Mouse (Mus musculus): Measurements from ENCODE around the gene Kctd4. TPM values are rescaled to one million over a fixed set of nuclear protein-coding genes. Genes with fewer than 3 reads are reported as not detected.

Kctd4 gene
- polyA plus RNA-seq, 1 experiment from 2014 or later, result 3.5 TPM

DNA sequence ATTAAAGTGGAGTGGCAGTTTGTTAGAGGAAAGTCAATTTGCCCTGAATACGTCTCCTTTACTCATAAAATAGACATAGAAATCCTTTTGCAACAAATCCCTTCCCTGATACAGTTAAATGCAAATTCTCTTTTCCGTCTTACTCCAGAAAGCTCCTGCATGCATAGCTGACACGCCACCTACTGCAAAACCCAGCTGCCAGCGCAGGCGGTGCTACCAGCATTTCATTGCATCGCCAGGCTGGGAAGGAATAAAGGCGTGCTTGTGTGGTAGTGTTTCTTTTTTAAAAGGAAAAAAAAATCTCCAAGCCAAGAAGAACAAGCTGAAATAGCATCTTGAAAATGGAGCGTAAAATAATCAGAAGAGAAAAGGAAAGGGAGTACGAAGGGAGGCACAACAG is 7.4 kb downstream of the Kctd4 start:
- Histone ChIP-seq H3K9ac (peak overlapping the region; percentile 26; the same call in 1 of the 2 replicates), H3K36me3 (ENCODE audit: poor library complexity, severe bottlenecking) (no peaks in the 10 kb centered on the region), H3K4me2 (peak overlapping the region; percentile 41), H3K27ac (peak overlapping the region; percentile 45), H3K9me3 (replicated peaks) (no peaks in the 10 kb centered on the region), H3K27me3 (no peaks in the 10 kb centered on the region), H3K4me3 (peak overlapping the region; percentile 20; the same call in 1 of the 2 replicates), H3K4me1 (peaks cover 36% of the 10 kb centered on the region)
- ATAC-seq, result peak; percentile 70; the same call in 1 of the 2 replicates
- 48% methylated on average over 9 of the region's 9 CpGs for WGBS

DNA sequence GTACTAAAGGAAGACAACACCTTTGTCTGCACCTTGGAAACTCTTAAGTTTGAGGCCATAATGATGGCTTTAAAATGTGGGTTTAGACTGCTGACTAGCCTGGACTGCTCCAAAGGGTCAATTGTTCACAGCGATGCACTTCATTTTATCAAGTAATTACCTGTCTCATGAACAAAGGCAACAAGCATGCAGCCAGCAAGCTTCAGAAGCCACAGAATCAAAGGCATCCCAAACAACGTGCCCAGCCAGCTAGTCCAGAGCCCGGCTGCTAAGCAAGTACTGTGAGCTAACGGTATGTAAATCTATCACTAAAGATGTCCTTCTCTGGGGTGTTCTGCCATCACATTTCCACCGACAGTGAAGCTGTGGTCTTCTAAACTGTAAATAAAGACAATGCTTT is 8.4 kb downstream of the Kctd4 start:
- Histone ChIP-seq H3K4me3 (peak overlapping the region; percentile 20), H3K27me3 (no peaks in the 10 kb centered on the region), H3K27ac (no peak overlapping the region), H3K4me2 (peak overlapping the region; percentile 41), H3K36me3 (ENCODE audit: poor library complexity, severe bottlenecking) (no peaks in the 10 kb centered on the region), H3K9me3 (replicated peaks) (no peaks in the 10 kb centered on the region), H3K9ac (peak overlapping the region; percentile 45; the same call in 1 of the 2 replicates), H3K4me1 (peaks cover 36% of the 10 kb centered on the region)
- WGBS, result 11% methylated on average over 5 of the region's 5 CpGs
- ATAC-seq, result no peak

DNA sequence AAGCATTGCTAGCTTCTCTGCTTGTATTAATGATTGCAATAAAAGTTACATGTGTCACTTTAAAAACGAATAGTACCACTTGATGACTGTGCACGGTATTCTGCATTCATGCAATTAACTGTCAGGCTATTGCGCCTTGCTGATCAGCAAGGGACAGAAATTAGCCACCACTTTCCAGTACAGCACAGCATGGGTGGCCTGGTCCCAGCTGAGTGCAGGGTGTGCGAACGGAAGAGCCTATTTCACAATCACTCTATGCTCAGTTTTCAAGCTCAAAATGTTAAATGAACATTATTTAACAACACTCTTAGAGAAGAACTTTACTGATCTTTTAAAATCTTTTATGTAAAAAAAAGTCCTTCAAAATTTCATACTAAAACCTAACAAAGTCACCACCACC is 9.2 kb downstream of the Kctd4 start:
- Histone ChIP-seq H3K9me3 (replicated peaks) (no peaks in the 10 kb centered on the region), H3K27me3 (no peaks in the 10 kb centered on the region), H3K36me3 (ENCODE audit: poor library complexity, severe bottlenecking) (no peaks in the 10 kb centered on the region), H3K4me3 (peak overlapping the region; percentile 17; the same call in 1 of the 2 replicates), H3K9ac (no peak overlapping the region), H3K4me1 (peaks cover 36% of the 10 kb centered on the region), H3K4me2 (peak overlapping the region; percentile 27), H3K27ac (no peak overlapping the region)
- WGBS, result 40% methylated on average over 5 of the region's 5 CpGs
- ATAC-seq, result 0 out of 2 replicates have a peak, but pooled peaks have one; percentile 33

DNA sequence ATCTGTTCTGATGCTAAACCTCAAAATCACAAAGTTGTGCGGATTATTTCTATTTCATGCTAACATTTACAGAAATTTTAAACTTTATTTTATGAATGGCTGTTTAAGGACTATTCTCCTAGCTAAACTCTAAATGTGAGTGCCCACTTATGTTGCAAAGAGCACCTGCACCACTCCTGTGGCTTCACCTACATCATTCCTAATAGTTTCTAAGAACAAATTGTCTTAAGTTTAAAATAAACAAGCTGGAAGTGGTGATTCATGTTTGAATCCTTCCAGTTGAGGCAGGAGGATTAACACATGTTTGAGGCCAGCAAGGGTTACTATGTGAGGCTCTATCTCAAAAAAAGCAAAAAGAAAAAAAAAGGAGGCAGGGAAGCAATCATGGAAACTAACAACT is 9.6 kb downstream of the Kctd4 start:
- Histone ChIP-seq H3K4me2 (no peak overlapping the region), H3K9me3 (replicated peaks) (no peaks in the 10 kb centered on the region), H3K9ac (no peak overlapping the region), H3K27me3 (no peaks in the 10 kb centered on the region), H3K36me3 (ENCODE audit: poor library complexity, severe bottlenecking) (no peaks in the 10 kb centered on the region), H3K27ac (no peak overlapping the region), H3K4me1 (peaks cover 32% of the 10 kb centered on the region), H3K4me3 (no peak overlapping the region)
- WGBS, result 91% methylated on average over 1 of the region's 1 CpGs
- no peak for ATAC-seq

DNA sequence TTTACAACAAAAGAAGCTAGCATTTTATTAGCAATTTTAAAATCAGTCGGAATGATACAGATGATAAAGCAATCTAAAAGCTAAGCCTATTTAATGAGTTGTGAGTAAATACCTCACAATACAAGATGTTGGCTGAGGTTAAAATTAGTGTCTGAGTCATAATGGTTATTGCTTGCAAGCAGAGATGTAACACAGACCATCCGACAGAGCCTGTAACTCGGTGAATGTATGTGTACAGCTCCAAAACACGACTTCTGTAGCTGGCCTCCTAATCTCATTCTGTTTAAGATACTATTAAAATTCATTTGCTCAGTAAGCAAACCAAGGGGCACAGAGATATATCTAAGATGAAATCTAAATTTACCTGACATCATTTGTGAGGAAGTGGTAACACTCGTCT is 12.5 kb downstream of the Kctd4 start:
- no peaks in the 10 kb centered on the region for H3K27me3 ChIP-seq
- H3K27ac ChIP-seq, result no peak overlapping the region
- H3K4me3 ChIP-seq, result no peak overlapping the region
- H3K9ac ChIP-seq, result no peak overlapping the region
- WGBS, result 85% methylated on average over 5 of the region's 5 CpGs
- H3K4me2 ChIP-seq, result no peak overlapping the region
- H3K36me3 ChIP-seq (ENCODE audit: poor library complexity, severe bottlenecking), result no peaks in the 10 kb centered on the region
- ATAC-seq, result no peak
- H3K9me3 ChIP-seq (replicated peaks), result no peaks in the 10 kb centered on the region
- peaks cover 26% of the 10 kb centered on the region for H3K4me1 ChIP-seq

DNA sequence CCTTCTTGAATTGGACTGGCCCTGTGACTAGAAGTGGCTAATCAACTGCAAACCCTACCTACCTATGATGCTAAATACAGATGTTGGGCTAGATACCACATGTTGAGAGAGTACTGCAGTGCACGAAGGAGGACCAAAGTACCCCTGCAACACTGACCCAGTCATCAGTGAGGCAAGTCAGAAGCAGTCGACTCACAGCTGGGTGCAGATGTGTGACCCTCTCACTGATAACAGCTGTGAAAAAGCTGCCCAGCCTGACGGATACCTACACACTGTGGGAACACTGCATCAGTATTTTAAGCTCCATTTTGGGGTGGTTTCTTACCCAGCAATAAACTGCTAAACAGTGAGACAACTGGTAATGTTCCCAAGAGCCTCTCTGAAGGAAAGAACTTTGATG is 21.3 kb downstream of the Kctd4 start:
- no peaks in the 10 kb centered on the region for H3K36me3 ChIP-seq (ENCODE audit: poor library complexity, severe bottlenecking)
- no peaks in the 10 kb centered on the region for H3K27me3 ChIP-seq
- no peak overlapping the region for H3K27ac ChIP-seq
- no peak overlapping the region for H3K4me2 ChIP-seq
- no peaks in the 10 kb centered on the region for H3K9me3 ChIP-seq (replicated peaks)
- 68% methylated on average over 3 of the region's 3 CpGs for WGBS
- no peaks in the 10 kb centered on the region for H3K4me1 ChIP-seq
- no peak for ATAC-seq
- H3K4me3 ChIP-seq, result no peak overlapping the region
- no peak overlapping the region for H3K9ac ChIP-seq

DNA sequence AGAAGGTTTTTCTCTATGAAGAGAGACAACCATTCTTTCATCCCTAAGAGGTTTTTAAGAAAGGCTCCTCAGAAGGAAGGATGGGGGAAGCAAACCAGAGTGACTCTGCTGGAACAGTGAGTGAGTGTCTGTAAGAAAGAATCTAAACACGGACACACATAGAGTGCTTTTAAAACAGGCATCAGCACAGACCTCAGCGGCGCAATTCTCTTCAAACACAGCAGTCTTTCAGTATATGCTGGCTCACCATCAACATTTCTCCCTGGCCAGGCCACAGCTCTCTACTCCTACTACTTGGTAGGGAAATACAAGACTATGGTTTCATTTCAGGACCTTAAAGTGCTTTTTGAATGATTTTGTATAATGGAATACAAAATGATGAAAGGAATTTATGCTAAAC is 26.4 kb downstream of the Kctd4 start:
- 96% methylated on average over 3 of the region's 3 CpGs for WGBS
- H3K4me2 ChIP-seq, result no peak overlapping the region

DNA sequence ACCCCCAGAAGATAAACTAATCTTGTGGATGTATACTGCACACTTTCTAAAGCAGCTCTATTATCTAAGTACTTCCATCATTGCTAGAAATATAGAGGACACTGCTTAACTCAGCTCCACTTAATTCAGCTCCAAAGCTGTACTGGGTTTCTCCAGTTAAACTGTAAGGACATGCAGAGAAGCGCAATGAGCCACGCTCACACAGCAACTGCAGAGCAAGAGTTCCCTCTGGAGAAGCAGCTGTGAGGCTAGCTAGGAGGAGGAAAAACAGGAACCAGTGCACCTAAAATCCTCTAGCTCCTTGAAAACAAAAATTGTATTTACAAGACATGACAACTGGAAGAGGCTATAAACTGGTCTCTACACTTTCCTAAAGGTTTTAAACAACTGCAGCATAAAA is 29.1 kb downstream of the Kctd4 start:
- Histone ChIP-seq H3K4me2 (no peak overlapping the region), H3K9ac (no peak overlapping the region), H3K9me3 (replicated peaks) (no peaks in the 10 kb centered on the region), H3K4me1 (peaks cover 4% of the 10 kb centered on the region; the same call in 1 of the 2 replicates), H3K27ac (no peak overlapping the region), H3K27me3 (no peaks in the 10 kb centered on the region), H3K4me3 (no peak overlapping the region), H3K36me3 (ENCODE audit: poor library complexity, severe bottlenecking) (no peaks in the 10 kb centered on the region)
- ATAC-seq, result no peak
- 83% methylated on average over 2 of the region's 2 CpGs for WGBS

More for the DNA sequence above, 26.4 kb downstream of the Kctd4 start:
- no peak overlapping the region for H3K9ac ChIP-seq
- no peaks in the 10 kb centered on the region for H3K36me3 ChIP-seq (ENCODE audit: poor library complexity, severe bottlenecking)
- no peak for ATAC-seq
- H3K4me1 ChIP-seq, result peaks cover 4% of the 10 kb centered on the region; the same call in 1 of the 2 replicates
- no peak overlapping the region for H3K27ac ChIP-seq
- H3K4me3 ChIP-seq, result no peak overlapping the region
- no peaks in the 10 kb centered on the region for H3K27me3 ChIP-seq
- no peaks in the 10 kb centered on the region for H3K9me3 ChIP-seq (replicated peaks)

DNA sequence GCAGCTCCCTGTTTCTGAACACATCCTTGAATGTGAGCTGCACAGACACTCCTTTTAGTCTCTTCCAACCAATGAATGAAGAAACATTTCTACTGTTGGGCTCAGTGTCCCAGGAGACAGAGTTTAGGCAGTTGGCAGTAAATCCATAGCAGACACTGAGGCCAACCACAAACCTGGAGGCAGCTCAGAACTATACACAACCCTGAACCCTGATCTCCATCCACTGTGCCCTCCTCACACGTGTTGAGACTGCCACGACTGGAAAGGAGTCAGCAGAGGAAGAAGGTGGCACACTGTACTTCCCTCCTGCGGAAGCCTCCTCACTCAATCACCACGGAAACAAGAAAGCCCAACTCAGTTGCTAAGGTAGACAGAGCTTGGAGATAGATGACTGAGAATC is 30.3 kb downstream of the Kctd4 start:
- Histone ChIP-seq H3K9ac (no peak overlapping the region), H3K36me3 (ENCODE audit: poor library complexity, severe bottlenecking) (no peaks in the 10 kb centered on the region), H3K4me2 (no peak overlapping the region), H3K27me3 (no peaks in the 10 kb centered on the region), H3K4me1 (peaks cover 4% of the 10 kb centered on the region; the same call in 1 of the 2 replicates), H3K9me3 (replicated peaks) (no peaks in the 10 kb centered on the region), H3K27ac (0 out of 2 replicates have a peak overlapping the region, but pooled peaks have one; percentile 12), H3K4me3 (no peak overlapping the region)
- no peak for ATAC-seq
- 68% methylated on average over 4 of the region's 4 CpGs for WGBS

DNA sequence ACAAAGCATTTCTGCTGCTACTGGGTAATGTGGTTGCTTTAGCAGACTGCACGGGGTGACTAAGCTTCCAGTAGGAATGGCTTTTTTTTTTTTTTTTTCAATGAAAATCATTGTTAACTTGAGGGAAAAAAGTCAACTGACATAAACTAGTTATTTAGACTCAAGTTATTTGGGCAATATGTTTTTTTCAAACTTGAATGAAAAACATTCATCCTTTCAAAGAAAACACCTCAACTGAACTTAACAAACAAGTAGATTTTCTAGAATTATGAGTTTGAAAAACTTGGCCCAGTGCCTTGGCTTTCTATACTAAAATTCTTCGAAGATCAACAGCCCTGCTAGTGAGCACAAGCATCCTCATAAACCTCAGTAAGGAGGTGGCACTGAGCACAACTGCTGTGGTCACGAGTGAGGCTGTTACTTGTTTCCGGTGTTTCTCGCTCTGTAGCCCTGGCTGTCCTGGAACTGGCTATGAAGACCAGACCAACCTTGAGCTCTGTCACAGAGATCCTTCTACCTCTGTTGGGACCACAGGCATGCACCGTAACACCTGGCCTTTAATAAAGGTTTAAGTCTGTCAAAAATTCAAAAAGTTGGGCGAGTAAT is 32.2 kb downstream of the Kctd4 start:
- no peaks in the 10 kb centered on the region for H3K36me3 ChIP-seq (ENCODE audit: poor library complexity, severe bottlenecking)
- no peak overlapping the region for H3K4me2 ChIP-seq
- peaks cover 4% of the 10 kb centered on the region; the same call in 1 of the 2 replicates for H3K4me1 ChIP-seq
- no peak overlapping the region for H3K27ac ChIP-seq
- H3K9ac ChIP-seq, result no peak overlapping the region
- H3K27me3 ChIP-seq, result no peaks in the 10 kb centered on the region
- no peak overlapping the region for H3K4me3 ChIP-seq
- no peaks in the 10 kb centered on the region for H3K9me3 ChIP-seq (replicated peaks)
- WGBS, result 92% methylated on average over 7 of the region's 7 CpGs
- ATAC-seq, result no peak

DNA sequence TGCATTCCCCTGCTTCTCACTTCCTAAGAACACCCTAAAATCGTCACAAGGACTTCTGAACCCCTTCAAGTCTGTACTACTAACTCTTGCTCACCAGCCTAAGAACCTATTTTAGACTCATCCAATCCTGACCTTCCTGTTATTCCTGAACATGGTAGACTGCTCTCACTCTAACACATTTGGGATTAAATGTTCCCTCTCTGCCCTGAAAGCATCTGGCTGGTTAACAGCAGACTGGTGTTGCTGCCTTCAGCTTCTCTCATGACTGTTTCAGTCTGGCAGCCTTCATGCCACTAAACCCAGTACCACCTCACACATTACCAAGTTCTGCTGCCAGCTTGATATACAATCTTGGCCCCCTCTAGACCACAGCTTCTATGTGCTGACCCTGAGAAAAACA is 34.4 kb downstream of the Kctd4 start:
- Histone ChIP-seq H3K27ac (no peak overlapping the region), H3K9me3 (replicated peaks) (no peaks in the 10 kb centered on the region), H3K27me3 (no peaks in the 10 kb centered on the region), H3K9ac (no peak overlapping the region), H3K36me3 (ENCODE audit: poor library complexity, severe bottlenecking) (no peaks in the 10 kb centered on the region), H3K4me3 (no peak overlapping the region), H3K4me1 (peaks cover 4% of the 10 kb centered on the region; the same call in 1 of the 2 replicates), H3K4me2 (no peak overlapping the region)
- 100% methylated on average over 1 of the region's 1 CpGs for WGBS
- ATAC-seq, result no peak

DNA sequence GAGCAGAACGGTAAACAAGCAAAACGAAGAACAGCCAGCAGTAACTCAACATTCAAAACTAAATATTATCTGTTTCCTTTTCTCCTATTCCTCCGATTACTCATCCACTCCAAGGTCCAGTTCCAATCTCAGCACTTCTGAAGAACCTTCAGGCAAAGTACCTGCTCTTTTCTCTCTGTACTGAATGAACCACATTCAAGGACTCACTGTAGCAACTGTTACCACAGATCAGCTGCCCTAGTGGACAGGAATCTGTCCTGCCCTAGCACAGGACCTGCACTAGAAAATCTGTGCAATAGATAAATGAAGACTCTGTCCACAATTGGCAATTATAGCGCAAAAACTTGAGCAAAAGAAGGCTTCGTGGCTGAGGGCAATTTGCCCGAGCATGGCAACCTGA is 36.1 kb downstream of the Kctd4 start:
- H3K4me2 ChIP-seq, result no peak overlapping the region
- no peaks in the 10 kb centered on the region for H3K9me3 ChIP-seq (replicated peaks)
- no peak overlapping the region for H3K27ac ChIP-seq
- H3K4me1 ChIP-seq, result no peaks in the 10 kb centered on the region
- no peaks in the 10 kb centered on the region for H3K27me3 ChIP-seq
- H3K36me3 ChIP-seq (ENCODE audit: poor library complexity, severe bottlenecking), result no peaks in the 10 kb centered on the region
- ATAC-seq, result no peak
- H3K9ac ChIP-seq, result no peak overlapping the region
- 95% methylated on average over 6 of the region's 6 CpGs for WGBS
- H3K4me3 ChIP-seq, result no peak overlapping the region

DNA sequence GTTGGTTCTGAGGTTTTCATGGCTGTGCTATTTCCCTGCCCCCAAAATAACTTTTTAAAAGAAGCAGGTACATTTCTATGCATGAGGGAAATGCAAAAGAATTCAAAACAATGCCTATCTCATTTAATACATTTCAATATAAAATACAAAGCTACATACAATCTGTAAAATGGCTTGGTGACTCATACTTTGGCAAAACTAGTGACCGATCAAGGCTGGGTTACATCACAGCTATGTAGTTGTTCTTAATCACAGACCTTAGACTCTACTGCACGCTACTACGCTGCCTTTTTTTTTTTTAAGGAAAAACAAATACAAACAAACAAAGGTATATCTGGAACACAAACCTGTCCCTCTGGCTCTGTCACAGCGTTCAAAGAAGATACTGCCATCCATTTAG is 37.6 kb downstream of the Kctd4 start:
- no peaks in the 10 kb centered on the region for H3K9me3 ChIP-seq (replicated peaks)
- H3K36me3 ChIP-seq (ENCODE audit: poor library complexity, severe bottlenecking), result no peaks in the 10 kb centered on the region
- H3K27me3 ChIP-seq, result no peaks in the 10 kb centered on the region
- no peak overlapping the region for H3K9ac ChIP-seq
- 96% methylated on average over 4 of the region's 4 CpGs for WGBS
- H3K4me1 ChIP-seq, result no peaks in the 10 kb centered on the region
- no peak overlapping the region for H3K4me3 ChIP-seq
- H3K4me2 ChIP-seq, result no peak overlapping the region
- H3K27ac ChIP-seq, result no peak overlapping the region
- no peak for ATAC-seq
